Mouse (Mus musculus): ENCODE data around the gene Trp53tg5.

DNA sequence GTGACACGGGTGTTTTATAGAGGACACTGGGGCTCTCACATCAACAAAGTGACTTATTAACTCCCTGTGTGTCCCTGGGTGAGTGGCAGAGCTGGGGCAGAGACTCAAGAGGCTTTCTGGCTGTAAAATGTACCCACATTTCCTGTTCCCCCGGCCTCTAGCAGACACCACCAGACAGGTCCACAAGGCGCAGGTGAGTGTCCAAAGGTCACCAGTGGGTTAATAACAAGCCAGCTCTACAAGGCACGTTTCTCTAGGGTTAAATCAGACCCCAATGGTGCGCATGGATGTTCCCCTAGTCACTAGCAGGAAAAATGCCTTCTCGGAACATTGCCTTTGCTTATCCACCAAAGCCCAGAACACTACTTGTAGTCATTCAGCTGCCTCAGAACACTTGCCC is 35.8 kb downstream of the Trp53tg5 start:
- TF ChIP-seq CTCF (conservative IDR thresholded peaks at IDR 0.05 in 1 of 2, IDR thresholded peaks at IDR 0.05 in 1 of 2; ENCODE audit: low read depth in 2 of 2, low read length in 2 of 2) (no peak), POLR2A (IDR thresholded peaks at IDR 0.05; ENCODE audit: low read depth, low read length) (no peak), MAX (IDR thresholded peaks at IDR 0.05; ENCODE audit: low read length) (no peak), TCF12 (IDR thresholded peaks at IDR 0.05; ENCODE audit: low read depth, low read length) (no peak), SMC3 (IDR thresholded peaks at IDR 0.05; ENCODE audit: low read depth, low read length) (no peak), GABPA (IDR thresholded peaks at IDR 0.05; ENCODE audit: insufficient replicate concordance, low read depth, low read length) (no peak), USF2 (conservative IDR thresholded peaks at IDR 0.05; ENCODE audit: low read depth, low read length) (no peak), USF1 (IDR thresholded peaks at IDR 0.05; ENCODE audit: low read depth, low read length) (no peak), E2F4 (IDR thresholded peaks at IDR 0.05; ENCODE audit: insufficient replicate concordance, low read depth, low read length) (no peak), MAFK (IDR thresholded peaks at IDR 0.05; ENCODE audit: insufficient replicate concordance, low read length) (no peak), PAX5 (IDR thresholded peaks at IDR 0.05; ENCODE audit: low read length) (no peak)

Measured in CH12.LX (cell line).